Mouse (Mus musculus) C2C12 (cell line): ENCODE data around the gene Gm20388.

Experiments used
- CTCF ChIP-seq: IDR thresholded peaks from one replicate; pipeline ENCODE4 v1.5.1; 2011; ENCODE audit not compliant: control insufficient read depth, insufficient read depth, insufficient read length
- MAX ChIP-seq: IDR thresholded peaks from one replicate; pipeline ENCODE4 v1.6.1; 2011; ENCODE audit warnings: mild to moderate bottlenecking, control low read depth
- USF1 ChIP-seq: IDR thresholded peaks from one replicate; pipeline ENCODE4 v1.6.1; 2011; ENCODE audit warnings: low read depth, mild to moderate bottlenecking, control low read depth, moderate library complexity

- TF ChIP-seq CTCF: no peak
- no peak for TF ChIP-seq USF1
- no peak for TF ChIP-seq MAX
These were observed 3186.6 kb downstream of the Gm20388 start for GRCm38 (mm10) chr8:123097216-123097615.
